ENCODE assay signal across 16 mouse cellular contexts in genomic region chr13:13531923-13532322, GRCm38 (mm10).
"Had no signal": no experiment of that assay in that cellular context is flagged by ENCODE, and none has a peak within 500 bp of the region (broad histone marks: within the 10 kb centered on the region; RNA-seq: fewer than 3 reads in every experiment).

No protein-coding gene starts in this region.

- H3K9ac ChIP-seq: intestine, embryonic 15.5 days; kidney, embryonic 15.5 days; liver, embryonic 14.5 days; neural tube, embryonic 13.5 days; stomach, embryonic 15.5 days had no signal

- H3K4me3 ChIP-seq: intestine, embryonic 15.5 days; kidney, embryonic 15.5 days; neural tube, embryonic 13.5 days; stomach, embryonic 15.5 days had no signal

- H3K4me1 ChIP-seq: intestine, embryonic 15.5 days; stomach, embryonic 15.5 days had no signal

- H3K27ac ChIP-seq: intestine, embryonic 15.5 days; kidney, embryonic 15.5 days; liver, embryonic 14.5 days; neural tube, embryonic 13.5 days; stomach, embryonic 15.5 days had no signal

- H3K27me3 ChIP-seq: intestine, embryonic 15.5 days; kidney, embryonic 15.5 days; neural tube, embryonic 13.5 days; stomach, embryonic 15.5 days had no signal

- ATAC-seq: intestine, embryonic 15.5 days; lung, postnatal 0 days; midbrain, embryonic 16.5 days had no signal

- H3K4me2 ChIP-seq: intestine, embryonic 15.5 days; kidney, embryonic 15.5 days; midbrain, embryonic 11.5 days; neural tube, embryonic 13.5 days; stomach, embryonic 15.5 days had no signal

- H3K36me3 ChIP-seq: intestine, embryonic 15.5 days; kidney, embryonic 15.5 days; neural tube, embryonic 13.5 days; stomach, embryonic 15.5 days had no signal

- H3K9me3 ChIP-seq: intestine, embryonic 15.5 days; kidney, embryonic 15.5 days; neural tube, embryonic 13.5 days; stomach, embryonic 15.5 days had no signal

- DNase-seq: kidney, adult 2 months; kidney, postnatal 14 days; left cerebral cortex, postnatal 4 days; liver; lung, adult 2 months; lung, postnatal 4 days; retina, postnatal 1 day; thymus, postnatal 4 days had no signal
